Mouse (Mus musculus): ENCODE results near the gene Bmp10. TPM values are rescaled to one million over a fixed set of nuclear protein-coding genes. Genes with fewer than 3 reads are reported as not detected.

Bmp10 gene
- polyA plus RNA-seq, 1 experiment: not detected

GRCm38 (mm10) chr6:87484806-87485205 is 56.0 kb downstream of the Bmp10 start:
- H3K27me3 ChIP-seq (ENCODE audit: control insufficient read depth, insufficient read depth, insufficient read length): peaks cover 31% of the 10 kb centered on the region
- H3K4me2 ChIP-seq (ENCODE audit: low read depth): no peak overlapping the region
- no peaks in the 10 kb centered on the region for H3K79me2 ChIP-seq (ENCODE audit: control insufficient read depth, insufficient read depth)
- no peak overlapping the region for H3K4me3 ChIP-seq
- no peak for TF ChIP-seq MYOD1 (IDR thresholded peaks at IDR 0.05; ENCODE audit: control insufficient read depth in 1 of 3, insufficient read length in 2 of 3, low read depth in 2 of 3)
- no peak for TF ChIP-seq TCF12 (IDR thresholded peaks at IDR 0.05; ENCODE audit: insufficient read depth, poor library complexity, severe bottlenecking)
- no peak for TF ChIP-seq MYOG (IDR thresholded peaks at IDR 0.05; ENCODE audit: control insufficient read depth in 1 of 3, insufficient read depth in 1 of 3, insufficient read length in 2 of 3, low read depth in 2 of 3)
- TF ChIP-seq USF1 (IDR thresholded peaks at IDR 0.05; ENCODE audit: low read depth): no peak
- TF ChIP-seq SRF (IDR thresholded peaks at IDR 0.05; ENCODE audit: control insufficient read depth, insufficient read length, low read depth): no peak
- no peak for TF ChIP-seq POLR2A (IDR thresholded peaks at IDR 0.05; ENCODE audit: insufficient read length, low read depth)
- no peak for TF ChIP-seq MAX (IDR thresholded peaks at IDR 0.05; ENCODE audit: low read depth)
- TF ChIP-seq TCF3 (IDR thresholded peaks at IDR 0.05; ENCODE audit: insufficient read length, low read depth): no peak
- TF ChIP-seq REST (IDR thresholded peaks at IDR 0.05; ENCODE audit: insufficient read depth, insufficient read length): no peak
- no peak for TF ChIP-seq CEBPB (IDR thresholded peaks at IDR 0.05; ENCODE audit: insufficient read depth, poor library complexity, severe bottlenecking)
- no peak for TF ChIP-seq POLR2AphosphoS2 (IDR thresholded peaks at IDR 0.05; ENCODE audit: insufficient read length, low read depth)
- no peak for TF ChIP-seq E2F4 (IDR thresholded peaks at IDR 0.05; ENCODE audit: insufficient read depth)
- no peak overlapping the region for H3ac ChIP-seq (ENCODE audit: control insufficient read depth, insufficient read length)
- H3K36me3 ChIP-seq (ENCODE audit: control insufficient read depth, insufficient read depth): no peaks in the 10 kb centered on the region

Other genes starting within 250 kb of the Bmp10 start
- 8.6 TPM for gene Antxr1, start 93.2 kb upstream of the Bmp10 start, polyA plus RNA-seq (2012; fragmentation: generic; extraction: Trizol)
- not detected for gene Gkn1, start 78.1 kb upstream of the Bmp10 start, polyA plus RNA-seq (2012; fragmentation: generic; extraction: Trizol)
- gene Gkn2, start 55.6 kb upstream of the Bmp10 start, polyA plus RNA-seq (2012; fragmentation: generic; extraction: Trizol): not detected
- not detected for gene Gkn3, start 40.1 kb upstream of the Bmp10 start, polyA plus RNA-seq (2012; fragmentation: generic; extraction: Trizol)
- gene Arhgap25, start 104.3 kb downstream of the Bmp10 start, polyA plus RNA-seq (2012; fragmentation: generic; extraction: Trizol): 0.34 TPM
- 0.25 TPM for gene Prokr1, start 161.7 kb downstream of the Bmp10 start, polyA plus RNA-seq (2012; fragmentation: generic; extraction: Trizol)
- gene Aplf, start 243.2 kb downstream of the Bmp10 start, polyA plus RNA-seq (2012; fragmentation: generic; extraction: Trizol): 4.1 TPM